Mouse (Mus musculus) heart, postnatal 0 days (tissue): ENCODE measurements at regions not wholly inside any gene's neighbourhood (a gene's known extent, or its start where the extent isn't known, plus 50 kb on each side); places are given as distances from the start of the nearest gene placed in this dataset.
A peak's percentile ranks its signal among the peaks of the same experiment; 100 is the strongest.

ENCODE experiments used
- ATAC-seq: fragments of 200-750 bp; cut with Nextera tagmentation; 2 replicates; pipeline ENCODE4 v1.8.0; 2017; ENCODE audit warnings: low read depth, moderate number of reproducible peaks, moderate library complexity; ENCODE audit not compliant: insufficient read depth
- DNase-seq: peaks from one replicate; pipeline ENCODE4 v3.0.0-alpha.2; 2016; ENCODE audit warnings: low spot score
- H3K27ac ChIP-seq: fragments of 300-500 bp; sonication (generic); 2 replicates; pipeline ENCODE4 v1.5.1; 2014; ENCODE audit warnings: low read depth, mild to moderate bottlenecking
- H3K27me3 ChIP-seq: fragments of 300-500 bp; sonication (generic); 2 replicates; pipeline ENCODE4 v1.6.1; 2014; ENCODE audit warnings: low read length, mixed read lengths; ENCODE audit not compliant: control insufficient read depth, insufficient read depth
- H3K36me3 ChIP-seq: fragments of 300-500 bp; sonication (generic); replicated peaks from 2 replicates; pipeline ENCODE4 v1.6.1; 2014; ENCODE audit warnings: low read length, mixed read lengths; ENCODE audit not compliant: control insufficient read depth, insufficient read depth
- H3K4me1 ChIP-seq: fragments of 300-500 bp; sonication (generic); 2 replicates; pipeline ENCODE4 v1.6.1; 2014; ENCODE audit warnings: antibody characterized with exemption; ENCODE audit not compliant: control insufficient read depth, insufficient read depth
- H3K4me2 ChIP-seq: fragments of 300-500 bp; sonication (generic); 2 replicates; pipeline ENCODE4 v1.6.1; 2014; ENCODE audit warnings: low read depth, mild to moderate bottlenecking, low read length, moderate library complexity
- H3K4me3 ChIP-seq: fragments of 300-500 bp; sonication (generic); 2 replicates; pipeline ENCODE4 v1.5.1; 2014; ENCODE audit warnings: low read depth, low read length
- H3K9ac ChIP-seq: fragments of 300-500 bp; sonication (generic); replicated peaks from 2 replicates; pipeline ENCODE4 v1.6.1; 2014; ENCODE audit warnings: low read depth, low read length, mixed read lengths
- H3K9me3 ChIP-seq: fragments of 300-500 bp; sonication (generic); replicated peaks from 2 replicates; pipeline ENCODE4 v1.6.1; 2016; ENCODE audit warnings: low read length; ENCODE audit not compliant: control insufficient read depth
- CTCF ChIP-seq: IDR thresholded peaks from 2 replicates; pipeline ENCODE4 v1.5.1; 2016; ENCODE audit warnings: antibody characterized with exemption, control low read depth, low read depth
- EP300 ChIP-seq: IDR thresholded peaks from 2 replicates; pipeline ENCODE4 v1.6.1; 2016; ENCODE audit warnings: antibody characterized with exemption, low read depth
- WGBS: fragments of 180-500 bp; shearing (Covaris S2); extraction: QIAGEN DNeasy Blood & Tissue Kit; methylation state at CpG from one replicate; pipeline ENCODE4 v1.1.7; 2014; 5-methylcytosine and 5-hydroxymethylcytosine counted together

DNA sequence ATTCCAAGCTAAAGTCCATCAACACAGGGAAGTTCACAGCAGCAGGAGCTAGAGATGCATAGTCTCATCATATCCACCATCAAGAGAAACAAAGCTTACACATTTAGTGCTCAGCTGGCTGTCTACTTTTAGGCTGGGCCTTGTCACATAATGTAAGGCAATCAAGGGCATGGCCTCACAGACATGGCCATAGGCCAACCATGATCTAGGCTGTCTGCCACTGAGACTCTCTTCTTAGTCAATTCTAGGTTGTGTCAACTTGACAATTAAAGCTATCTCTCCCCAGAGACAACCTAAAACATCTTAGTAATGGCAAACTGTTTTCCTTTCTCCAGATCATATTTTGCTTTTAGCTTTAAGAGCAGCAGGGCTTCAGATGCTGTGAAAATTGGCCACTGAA, 340.0 kb downstream of the Ankrd50 start:
- Histone ChIP-seq H3K27me3 (no peaks in the 10 kb centered on the region), H3K4me2 (no peak overlapping the region), H3K36me3 (no peaks in the 10 kb centered on the region), H3K9me3 (no peaks in the 10 kb centered on the region), H3K4me1 (peaks cover 20% of the 10 kb centered on the region), H3K9ac (no peak overlapping the region), H3K4me3 (no peak overlapping the region), H3K27ac (no peak overlapping the region)
- DNase-seq (peak; percentile 16), ATAC-seq (no peak)
- TF ChIP-seq CTCF, result no peak
- TF ChIP-seq EP300, result no peak

DNA sequence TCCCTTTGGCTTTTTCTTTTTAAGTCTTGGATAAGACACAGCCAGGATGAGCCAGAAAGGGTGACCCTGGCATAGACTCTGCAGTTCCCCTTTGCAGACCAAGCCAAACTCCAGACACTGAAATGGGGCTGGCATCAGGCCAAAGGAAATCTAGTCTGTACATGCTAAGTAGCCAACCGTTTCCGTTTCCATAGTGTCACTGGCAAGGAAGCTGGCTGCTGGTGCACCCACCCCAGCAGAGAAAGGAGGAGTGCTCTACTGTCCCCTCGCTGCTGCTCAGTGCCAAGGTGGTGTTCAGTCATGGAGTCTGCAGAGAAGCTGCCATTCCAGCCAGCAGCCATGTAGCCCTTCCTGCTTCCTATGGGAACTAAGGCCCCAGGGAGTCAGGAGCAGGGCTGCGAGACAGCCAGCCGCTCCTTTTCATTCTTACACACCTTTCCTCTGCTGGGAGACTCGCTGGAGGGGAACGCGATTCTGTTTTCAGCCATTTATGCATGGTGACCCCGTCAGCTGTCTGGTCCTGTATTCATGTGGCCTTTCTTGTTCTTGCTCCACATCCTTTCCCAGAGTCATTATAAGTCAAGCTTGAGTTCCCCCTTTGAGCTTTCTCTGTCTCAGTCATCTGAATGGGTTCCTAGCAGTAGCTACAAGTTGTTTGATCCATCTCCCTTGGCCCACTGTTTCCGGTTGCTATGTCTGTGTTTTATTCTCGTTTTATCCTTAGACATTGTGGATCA, 341.3 kb downstream of the Ankrd50 start:
- Histone ChIP-seq H3K4me3 (no peak overlapping the region), H3K27me3 (no peaks in the 10 kb centered on the region), H3K9ac (no peak overlapping the region), H3K4me2 (no peak overlapping the region), H3K4me1 (peaks cover 20% of the 10 kb centered on the region), H3K9me3 (no peaks in the 10 kb centered on the region), H3K36me3 (no peaks in the 10 kb centered on the region), H3K27ac (no peak overlapping the region)
- 47% methylated on average over 11 of the region's 11 CpGs for WGBS
- ATAC-seq (peak; percentile 81), DNase-seq (peak; percentile 71)
- TF ChIP-seq CTCF, result peak; percentile 37
- TF ChIP-seq EP300, result no peak

DNA sequence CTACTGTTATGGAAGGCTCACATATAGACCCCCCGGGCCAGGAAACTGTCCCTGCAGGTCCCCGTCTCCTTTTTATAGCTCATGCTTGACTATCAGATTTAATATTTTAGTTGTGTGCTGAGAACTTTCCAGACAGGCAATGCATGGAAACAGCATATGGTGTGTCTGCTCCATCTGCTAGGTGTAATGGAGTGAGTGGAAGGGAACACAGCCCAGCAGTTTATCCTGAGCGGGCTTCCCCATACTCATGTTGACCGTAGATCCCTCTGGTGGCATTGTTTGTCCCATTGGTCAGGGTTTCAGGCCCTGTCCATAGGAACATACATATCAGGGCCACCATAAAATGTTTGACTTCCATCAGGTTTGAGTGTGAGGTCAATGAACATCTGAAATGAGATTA, 345.3 kb downstream of the Ankrd50 start:
- H3K4me3 ChIP-seq, result no peak overlapping the region
- TF ChIP-seq EP300 (no peak), CTCF (no peak)
- WGBS, result 93% methylated on average over 4 of the region's 4 CpGs
- no peaks in the 10 kb centered on the region for H3K36me3 ChIP-seq
- peaks cover 13% of the 10 kb centered on the region for H3K4me1 ChIP-seq
- no peak for DNase-seq
- no peak for ATAC-seq
- no peak overlapping the region for H3K27ac ChIP-seq
- H3K4me2 ChIP-seq, result no peak overlapping the region
- no peak overlapping the region for H3K9ac ChIP-seq
- H3K27me3 ChIP-seq, result no peaks in the 10 kb centered on the region
- H3K9me3 ChIP-seq, result no peaks in the 10 kb centered on the region

DNA sequence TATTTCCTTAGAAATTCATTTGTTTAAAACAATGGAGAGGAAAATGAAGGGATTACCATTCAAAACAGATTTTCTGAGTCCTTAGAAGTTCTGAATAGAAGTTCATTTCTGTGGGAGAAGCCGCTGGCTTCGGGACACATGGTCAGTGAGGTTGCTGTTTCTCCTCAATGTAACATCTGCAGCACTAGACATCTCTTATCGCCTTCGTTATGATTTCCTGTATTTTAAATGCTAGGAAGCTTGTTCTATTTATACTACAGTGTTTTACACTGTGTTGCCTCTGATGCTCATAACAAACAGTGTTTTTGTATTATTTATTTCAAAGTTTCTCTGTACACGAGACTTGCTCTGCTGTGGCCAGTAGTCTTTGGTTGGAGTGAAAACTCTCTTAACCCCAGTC, 346.6 kb downstream of the Ankrd50 start:
- DNase-seq (no peak), ATAC-seq (no peak)
- Histone ChIP-seq H3K4me3 (no peak overlapping the region), H3K9me3 (no peaks in the 10 kb centered on the region), H3K27ac (peak overlapping the region; percentile 11; the same call in 1 of the 2 replicates), H3K4me2 (no peak overlapping the region), H3K36me3 (no peaks in the 10 kb centered on the region), H3K4me1 (peaks cover 4% of the 10 kb centered on the region; the same call in 1 of the 2 replicates), H3K27me3 (no peaks in the 10 kb centered on the region), H3K9ac (no peak overlapping the region)
- no peak for TF ChIP-seq CTCF
- TF ChIP-seq EP300, result 0 out of 2 replicates have a peak, but pooled peaks have one; percentile 57
- WGBS, result 45% methylated on average over 5 of the region's 5 CpGs

DNA sequence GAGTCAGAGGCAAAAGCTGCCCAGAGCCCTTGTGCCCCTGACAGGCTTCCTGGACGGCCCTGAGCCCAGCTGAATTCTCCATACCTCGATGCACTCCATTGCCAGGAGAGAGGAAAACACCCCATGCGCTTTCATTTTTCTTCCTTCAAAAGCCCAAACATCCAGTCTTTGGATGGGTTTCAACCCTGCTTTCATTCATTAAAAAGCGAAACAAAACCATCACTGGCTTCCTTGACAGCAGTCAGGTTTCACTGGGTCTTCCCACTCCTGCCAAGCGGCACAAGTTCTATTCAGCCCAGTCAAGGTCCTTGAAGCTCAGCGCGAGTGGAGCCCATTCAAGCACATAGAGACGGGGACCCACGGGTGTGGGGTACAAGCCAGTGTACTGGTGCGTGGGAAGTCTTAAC, 348.8 kb downstream of the Ankrd50 start:
- H3K9me3 ChIP-seq, result no peaks in the 10 kb centered on the region
- no peak overlapping the region for H3K4me3 ChIP-seq
- TF ChIP-seq CTCF (no peak), EP300 (no peak)
- WGBS, result 86% methylated on average over 10 of the region's 10 CpGs
- no peaks in the 10 kb centered on the region for H3K36me3 ChIP-seq
- ATAC-seq, result no peak
- no peaks in the 10 kb centered on the region for H3K4me1 ChIP-seq
- H3K4me2 ChIP-seq, result no peak overlapping the region
- H3K9ac ChIP-seq, result no peak overlapping the region
- DNase-seq, result no peak
- no peak overlapping the region for H3K27ac ChIP-seq
- H3K27me3 ChIP-seq, result no peaks in the 10 kb centered on the region

DNA sequence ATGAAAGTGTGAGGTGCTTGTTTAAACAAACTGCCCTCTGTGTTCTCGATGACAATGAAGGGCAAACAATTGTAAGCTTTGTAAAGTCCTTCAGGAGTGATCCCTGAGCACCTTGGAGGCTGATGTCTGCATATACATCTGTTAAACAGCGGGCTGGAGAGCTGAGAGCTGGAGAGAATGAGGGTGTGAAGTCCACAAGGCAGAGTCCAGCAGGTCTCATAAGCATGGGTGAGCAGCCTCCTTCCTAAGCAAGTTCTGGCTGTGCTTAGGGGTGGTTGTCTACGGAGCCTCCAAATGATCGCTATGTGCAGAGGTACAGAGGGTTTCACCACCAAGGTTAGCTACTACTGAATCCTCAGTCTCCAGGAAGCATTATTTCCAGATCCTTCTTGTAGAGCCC, 350.2 kb downstream of the Ankrd50 start:
- DNase-seq, result no peak

More for the DNA sequence above, 350.2 kb downstream of the Ankrd50 start:
- TF ChIP-seq EP300, result no peak
- TF ChIP-seq CTCF, result no peak
- H3K27me3 ChIP-seq, result no peaks in the 10 kb centered on the region
- ATAC-seq, result no peak
- H3K27ac ChIP-seq, result no peak overlapping the region
- 86% methylated on average over 4 of the region's 4 CpGs for WGBS
- no peaks in the 10 kb centered on the region for H3K4me1 ChIP-seq
- H3K4me3 ChIP-seq, result no peak overlapping the region
- no peak overlapping the region for H3K4me2 ChIP-seq
- H3K9ac ChIP-seq, result no peak overlapping the region
- no peaks in the 10 kb centered on the region for H3K9me3 ChIP-seq
- H3K36me3 ChIP-seq, result no peaks in the 10 kb centered on the region
